Mouse (Mus musculus) adrenal gland, postnatal 14 days (tissue): ENCODE data around the gene Mrps26. TPM values are rescaled to one million over a fixed set of nuclear protein-coding genes. Genes with fewer than 3 reads are reported as not detected.

Experiments
- DNase-seq: peaks from one replicate; pipeline ENCODE4 v3.0.0; 2021; ENCODE audit warnings: mixed read lengths
- microRNA-seq, 2 experiments: library from miRNA; unstranded; fragments of <30 nt; microRNA quantifications; one replicate each; pipeline ENCODE4 v1.2.0; 2021
- total RNA-seq: library from RNA; stranded (reverse); gene quantifications from 2 replicates; pipeline ENCODE4 v1.2.3, GENCODE M21; 2021

The Mrps26 gene
- total RNA-seq, 1 experiment from 2014 or later = 54.5 TPM

DNA sequence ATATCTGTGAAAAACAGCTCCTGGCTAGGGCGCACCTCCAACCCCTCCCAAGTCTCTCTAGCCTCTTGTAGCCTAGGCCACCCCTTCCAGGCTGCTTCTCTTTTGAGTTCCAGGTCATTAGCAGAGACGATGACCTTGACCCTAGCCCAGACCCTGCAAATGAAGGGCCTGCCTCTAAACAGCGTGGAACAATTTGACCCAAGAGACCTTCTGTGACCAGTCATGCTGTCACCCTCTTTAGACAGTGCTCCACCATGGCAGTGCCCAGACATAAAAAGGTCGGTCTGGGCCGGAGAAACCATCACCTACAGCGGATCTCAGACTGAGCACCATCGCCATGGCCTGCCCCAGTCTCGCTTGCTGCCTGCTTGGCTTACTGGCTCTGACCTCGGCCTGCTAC is 12.3 kb downstream of the Mrps26 start, which contains the start of gene Oxt:
Gene Oxt (plus strand): TSS at position 301 of the 400 bp plus-strand sequence.
- no peak for DNase-seq

DNA sequence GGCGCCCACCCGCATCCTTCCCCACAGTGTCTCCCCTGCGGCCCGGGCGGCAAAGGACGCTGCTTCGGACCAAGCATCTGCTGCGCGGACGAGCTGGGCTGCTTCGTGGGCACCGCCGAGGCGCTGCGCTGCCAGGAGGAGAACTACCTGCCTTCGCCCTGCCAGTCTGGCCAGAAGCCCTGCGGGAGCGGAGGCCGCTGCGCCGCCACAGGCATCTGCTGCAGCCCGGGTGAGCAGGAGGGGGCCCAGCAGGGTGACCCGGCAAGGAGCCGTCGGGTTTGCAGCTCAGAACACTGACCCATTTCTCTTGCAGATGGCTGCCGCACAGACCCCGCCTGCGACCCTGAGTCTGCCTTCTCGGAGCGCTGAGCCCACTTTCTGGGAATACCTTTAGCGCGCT is 13.0 kb downstream of the Mrps26 start:
- DNase-seq = peak; percentile 40

DNA sequence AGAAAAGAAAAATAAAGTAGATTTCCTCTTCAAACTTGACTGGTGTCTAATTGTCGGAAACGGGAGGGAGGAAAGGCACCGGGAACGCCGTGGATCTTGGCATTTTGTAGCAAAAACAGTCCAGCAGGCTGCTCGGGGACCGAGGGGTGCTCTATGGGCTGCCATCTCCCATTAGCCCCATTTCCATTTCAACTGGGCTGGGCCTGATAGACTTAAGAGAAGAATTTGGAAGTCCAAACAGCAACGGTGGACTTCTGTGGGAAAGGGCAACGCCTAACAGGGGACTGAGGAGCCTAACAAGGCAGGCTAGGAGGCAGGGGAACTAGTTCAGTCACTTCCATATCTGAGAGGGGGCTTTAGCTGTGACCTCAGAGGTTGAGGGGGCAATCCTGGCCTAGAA is 13.5 kb downstream of the Mrps26 start:
- DNase-seq = no peak

- DNase-seq = peak; percentile 64
These were observed 14.1 kb downstream of the Mrps26 start for GRCm38 (mm10) chr2:130577632-130578031.

GRCm38 (mm10) chr2:130578148-130578547 is 14.6 kb downstream of the Mrps26 start:
- DNase-seq = peak; percentile 87

DNA sequence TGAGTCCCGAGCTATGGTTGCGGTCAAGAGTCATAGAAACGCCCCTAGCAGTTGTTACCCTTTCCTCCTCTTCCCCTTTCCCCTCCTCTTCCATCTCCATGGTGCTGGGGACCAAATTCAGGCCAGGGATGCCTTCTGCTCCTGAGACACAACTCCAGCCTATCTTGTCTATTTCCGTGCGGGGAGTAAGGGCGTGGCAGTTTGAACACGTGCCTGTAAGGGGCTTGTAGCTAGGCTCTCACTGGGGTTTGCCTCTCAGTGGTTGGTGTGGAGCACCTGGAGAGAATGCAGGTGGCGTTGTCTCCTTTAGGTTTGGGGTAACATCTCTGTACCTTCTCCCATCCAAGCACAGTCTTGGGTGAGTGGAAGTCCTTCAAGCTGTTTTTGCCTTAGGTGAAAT is 16.2 kb downstream of the Mrps26 start:
- no peak for DNase-seq

- no peak for DNase-seq
These were observed 17.7 kb downstream of the Mrps26 start for GRCm38 (mm10) chr2:130581201-130581600.

GRCm38 (mm10) chr2:130582552-130582951 is 19.0 kb downstream of the Mrps26 start, which contains the start of gene Avp:
Gene Avp, minus strand, starts transcription at chr2:130582554.
- no peak for DNase-seq

- DNase-seq = peak; percentile 47
These were observed 20.5 kb downstream of the Mrps26 start for GRCm38 (mm10) chr2:130583902-130584560.

DNA sequence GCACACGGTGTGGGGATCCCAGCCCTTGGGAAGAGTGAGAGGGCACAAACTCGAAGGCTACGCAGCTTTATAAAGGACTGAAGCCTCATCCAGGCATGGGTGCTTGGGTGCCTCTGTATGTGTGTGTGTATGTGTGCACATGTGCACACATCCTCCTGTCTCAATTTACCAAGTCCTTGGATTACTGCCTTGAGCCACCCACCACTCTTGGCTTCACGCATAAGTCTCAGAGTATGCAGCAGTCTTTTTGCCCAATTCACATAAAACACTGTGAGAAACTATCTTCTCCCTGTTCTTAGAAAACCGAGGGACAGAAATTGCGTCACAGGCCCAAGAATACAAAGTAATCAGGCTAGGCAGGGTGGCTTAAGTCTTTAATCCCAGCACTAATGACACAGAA is 22.5 kb downstream of the Mrps26 start:
- no peak for DNase-seq

DNA sequence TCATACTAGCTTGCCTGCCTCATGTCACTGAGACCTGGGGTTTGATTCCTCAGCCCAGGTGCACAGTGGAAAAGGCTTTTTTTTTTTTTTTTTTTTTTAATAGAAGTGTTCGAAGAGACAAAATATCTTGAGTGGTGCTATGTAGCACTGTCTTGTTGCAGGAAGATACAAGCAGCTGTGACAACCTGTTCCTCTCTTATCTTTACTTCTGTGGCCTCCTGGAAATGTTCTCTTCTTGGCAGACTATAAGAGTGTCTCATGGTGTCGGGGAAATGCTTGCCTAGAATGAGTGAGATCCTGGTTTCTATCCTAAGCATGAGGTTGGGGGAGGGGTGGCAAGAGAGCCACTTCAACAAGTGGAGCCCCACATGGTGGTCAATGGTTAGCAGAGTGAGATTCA is 24.8 kb downstream of the Mrps26 start:
- no peak for DNase-seq

GRCm38 (mm10) chr2:130589157-130589556 is 25.6 kb downstream of the Mrps26 start:
- DNase-seq = no peak

DNA sequence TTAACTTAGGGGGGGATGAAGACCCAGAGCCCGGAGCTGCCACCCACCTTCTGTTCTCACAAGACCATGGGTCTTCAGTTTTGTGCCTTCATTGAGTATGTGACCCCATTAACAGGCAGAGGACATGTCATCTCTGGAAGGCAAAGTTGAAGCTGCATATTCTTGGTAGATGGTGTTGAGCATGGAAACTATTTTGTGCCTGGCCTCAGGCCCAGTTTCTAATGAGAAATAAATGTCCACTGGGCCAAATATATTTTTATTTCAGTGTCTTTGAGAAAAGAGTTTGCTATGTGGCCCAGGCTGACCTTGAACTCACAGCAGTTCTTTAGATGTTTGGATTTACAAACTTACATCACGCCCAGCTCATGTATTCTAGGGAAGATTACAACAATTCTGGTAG is 26.2 kb downstream of the Mrps26 start:
- DNase-seq = no peak

GRCm38 (mm10) chr2:130591016-130591415 is 27.5 kb downstream of the Mrps26 start:
- no peak for DNase-seq

DNA sequence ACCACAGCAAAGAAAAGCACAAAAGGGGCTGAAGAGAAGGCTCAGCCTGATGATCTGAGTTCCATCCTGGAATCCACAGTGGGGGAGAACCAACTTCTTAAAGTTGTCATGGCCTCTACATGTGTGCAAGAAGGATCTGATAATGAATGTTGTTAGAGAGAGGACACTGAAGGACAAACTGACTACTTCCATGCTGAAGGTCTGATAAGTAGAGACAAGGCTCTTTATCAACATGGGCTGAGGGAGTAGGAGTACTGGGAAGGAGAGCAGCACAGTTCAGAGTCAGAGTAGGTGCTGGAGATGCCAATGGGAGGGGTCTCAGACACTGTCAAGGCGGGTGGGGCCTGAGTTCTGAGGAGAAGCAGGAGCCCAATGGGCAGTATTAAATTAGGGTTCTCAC is 32.1 kb downstream of the Mrps26 start:
- no peak for DNase-seq

DNA sequence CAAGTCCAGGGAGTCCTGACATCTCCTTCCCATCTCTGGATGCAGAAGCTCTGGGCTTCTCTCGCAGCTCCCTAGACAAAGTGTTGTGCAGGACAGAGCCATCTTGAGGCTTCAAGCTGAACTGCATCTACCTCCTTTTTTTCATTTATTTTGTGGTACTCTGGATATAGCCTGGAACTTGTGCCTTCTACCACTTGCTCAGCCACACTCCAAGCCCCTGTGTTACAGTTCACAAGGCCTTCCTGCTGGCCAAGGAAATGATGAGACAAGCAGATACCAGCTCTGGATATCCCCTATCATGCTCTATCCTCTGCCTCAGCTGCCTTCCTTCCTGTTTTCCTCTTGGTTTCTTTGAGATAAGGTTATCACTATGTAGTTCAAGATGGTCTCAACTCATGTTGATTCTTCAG is 34.1 kb downstream of the Mrps26 start:
- DNase-seq = peak; percentile 44

- no peak for DNase-seq
These were observed 34.9 kb downstream of the Mrps26 start for GRCm38 (mm10) chr2:130598399-130598798.

GRCm38 (mm10) chr2:130602195-130602594 is 38.7 kb downstream of the Mrps26 start:
- DNase-seq = no peak

- peak; percentile 57 for DNase-seq
These were observed 49.5 kb downstream of the Mrps26 start for GRCm38 (mm10) chr2:130613091-130613490.

Small RNA genes lying within 50 kb of the gene (microRNA-seq; reads per million reads assigned to microRNA genes)
- gene Gm23876 = 0 reads per million in 2 experiments

Other genes starting within 250 kb of the Mrps26 start
- 10.2 and 12.2 TPM in 2 replicates for gene Cpxm1, start 166.2 kb upstream of the Mrps26 start, total RNA-seq
- gene Gm28372, start 158.5 kb upstream of the Mrps26 start, total RNA-seq = not detected in 2 replicates
- gene 1700020A23Rik, start 158.5 kb upstream of the Mrps26 start, total RNA-seq = not detected in 2 replicates
- not detected in 2 replicates for gene Tmem239, start 157.3 kb upstream of the Mrps26 start, total RNA-seq
- 51.3 and 54.4 TPM in 2 replicates for gene Vps16, start 139.4 kb upstream of the Mrps26 start, total RNA-seq
- 13.6 TPM in 2 replicates for gene Pced1a, start 139.0 kb upstream of the Mrps26 start, total RNA-seq
- 100 and 101 TPM in 2 replicates for gene Ptpra, start 113.5 kb upstream of the Mrps26 start, total RNA-seq
- gene Oxt, start 12.4 kb downstream of the Mrps26 start, total RNA-seq = not detected in 2 replicates
- not detected in 2 replicates for gene Avp, start 18.8 kb downstream of the Mrps26 start, total RNA-seq
- gene Fastkd5, start 66.3 kb downstream of the Mrps26 start, total RNA-seq = 13.4 and 14.0 TPM in 2 replicates
- gene Ubox5, start 66.3 kb downstream of the Mrps26 start, total RNA-seq = 5.1 and 5.6 TPM in 2 replicates
- gene Lzts3, start 79.1 kb downstream of the Mrps26 start, total RNA-seq = 9.5 and 11.1 TPM in 2 replicates
- gene Ddrgk1, start 100.9 kb downstream of the Mrps26 start, total RNA-seq = 137 and 148 TPM in 2 replicates
- 27.0 and 28.9 TPM in 2 replicates for gene Itpa, start 103.9 kb downstream of the Mrps26 start, total RNA-seq
- gene Slc4a11, start 133.8 kb downstream of the Mrps26 start, total RNA-seq = 1.3 and 1.4 TPM in 2 replicates